Mouse (Mus musculus) olfactory bulb, adult 2 months (tissue): ENCODE data around the gene Gm26657.

ENCODE experiments used
- CTCF ChIP-seq: fragments of 200-500 bp; IDR thresholded peaks from 2 replicates; pipeline ENCODE4 v1.5.1; 2012; ENCODE audit warnings: low read depth, mild to moderate bottlenecking, low read length, moderate library complexity; ENCODE audit not compliant: insufficient read depth
- POLR2A ChIP-seq: fragments of 200-500 bp; IDR thresholded peaks from 2 replicates; pipeline ENCODE4 v1.6.1; 2012; ENCODE audit warnings: mild to moderate bottlenecking, low read depth, low read length, moderate library complexity; ENCODE audit not compliant: insufficient read depth

DNA sequence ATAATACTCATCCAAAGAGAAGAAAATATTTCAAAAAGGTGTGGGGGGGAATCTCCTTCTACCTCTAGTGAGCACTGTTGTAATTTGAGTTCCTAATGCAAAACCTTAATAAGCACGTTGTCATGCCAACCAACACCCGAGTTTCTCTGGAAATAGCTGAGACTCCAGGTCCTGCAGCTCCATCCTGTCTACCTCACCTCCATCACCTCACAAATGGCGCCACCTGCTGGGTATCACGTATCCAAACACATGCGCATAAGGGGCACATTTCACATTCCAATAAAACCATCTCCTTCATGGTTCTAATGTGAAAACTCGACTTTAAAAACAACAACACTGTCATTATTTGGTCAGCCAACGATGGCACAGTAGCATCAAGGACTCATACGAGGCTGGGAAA lies 14.0 kb upstream of the Gm26657 start:
- TF ChIP-seq POLR2A (no peak), CTCF (no peak)
